Mouse (Mus musculus): ENCODE results near the gene Myof. TPM values are rescaled to one million over a fixed set of nuclear protein-coding genes. Genes with fewer than 3 reads are reported as not detected.

Myof gene
- total RNA-seq (2021): 1 to 10 TPM; 4.0 to 8.0 TPM
- long read RNA-seq, experiment 1, partial matches to known transcripts: 0 of 6 reads
- long read RNA-seq, experiment 1, other reads (novel, unspliced or antisense): 6 of 6 reads
- long read RNA-seq, experiment 2, partial matches to known transcripts: 0 of 4 reads
- long read RNA-seq, experiment 2, other reads (novel, unspliced or antisense): 4 of 4 reads

DNA sequence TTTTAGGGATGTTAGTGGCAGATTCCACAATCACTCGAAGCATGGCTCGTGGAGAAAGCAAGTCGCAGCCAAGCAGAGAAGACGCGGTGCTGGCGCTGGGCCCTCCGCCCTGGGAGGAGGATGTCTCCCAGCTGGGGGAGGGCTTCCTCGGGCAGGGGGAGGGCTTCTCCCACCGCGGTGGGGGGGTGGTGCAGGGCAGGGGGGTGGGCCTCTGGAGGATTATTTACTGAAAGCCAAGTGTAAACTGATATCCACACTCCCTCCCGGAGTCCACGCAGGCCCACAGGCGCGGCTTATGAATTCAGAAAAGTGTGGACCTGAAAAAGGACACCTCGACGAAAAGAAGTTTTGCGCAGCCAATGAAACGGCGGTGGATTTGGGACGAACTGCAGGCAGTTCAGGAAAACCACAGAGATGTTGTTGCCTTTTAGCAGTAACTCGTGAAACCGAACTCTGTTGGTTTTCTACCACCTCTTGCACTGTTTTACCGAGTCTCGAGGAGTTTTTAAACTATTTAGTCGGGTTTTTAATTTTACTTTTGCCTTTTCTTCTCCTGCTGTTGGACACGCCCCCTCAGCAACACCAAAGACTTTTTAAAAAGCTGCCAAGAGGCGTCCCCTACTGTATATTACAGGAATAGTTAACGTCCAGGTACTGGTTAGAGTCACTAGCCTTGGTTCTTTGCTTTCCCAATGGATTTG, at the start of gene Myof:
TSS of gene Myof (minus strand) at position 297 of the 701 bp plus-strand sequence.
- TF ChIP-seq CTCF (IDR thresholded peaks at IDR 0.05): peak; percentile 55
- DNase-seq (ENCODE audit: extremely low spot score in 1 of 2, low spot score in 2 of 2): no peak
- intact Hi-C loops (cut with DNase I): loop anchor here (2.0 kb wide), 1 partner anchor 89 kb away; no protein-coding TSS in a partner anchor
- no peak within 1 kb of the TSS for H3K27ac ChIP-seq
- peak within 1 kb of the TSS; percentile 45 for H3K4me3 ChIP-seq

DNA sequence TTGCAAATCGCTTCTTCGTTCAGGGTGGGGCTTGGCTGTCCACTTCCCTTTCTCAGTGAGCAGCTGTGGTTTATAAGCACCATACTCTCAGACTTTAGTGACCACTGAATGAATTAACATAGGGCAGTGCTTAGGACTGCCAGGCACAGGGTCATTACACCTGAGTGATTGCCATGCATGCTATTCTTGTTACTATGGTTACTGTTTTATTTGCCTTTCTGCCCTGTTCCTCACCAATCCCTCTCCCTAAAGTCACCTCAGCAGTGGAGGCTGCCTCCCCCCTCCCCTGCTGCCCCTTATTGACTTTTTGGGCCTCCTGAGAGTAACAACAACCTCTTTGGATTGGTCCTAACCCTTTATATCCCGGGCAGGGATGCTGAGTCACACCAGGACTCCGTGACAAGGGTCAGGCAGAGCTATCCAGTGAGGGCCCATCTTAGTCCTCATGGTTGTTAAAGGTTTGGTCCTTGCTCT, 48.2 kb upstream of the Myof start:
- Histone ChIP-seq H3K27ac (no peak overlapping the region), H3K4me3 (no peak overlapping the region)
- DNase-seq (ENCODE audit: extremely low spot score in 1 of 2, low spot score in 2 of 2): no peak
- intact Hi-C loops (cut with DNase I): no loop called here
- no peak for TF ChIP-seq CTCF (IDR thresholded peaks at IDR 0.05)

DNA sequence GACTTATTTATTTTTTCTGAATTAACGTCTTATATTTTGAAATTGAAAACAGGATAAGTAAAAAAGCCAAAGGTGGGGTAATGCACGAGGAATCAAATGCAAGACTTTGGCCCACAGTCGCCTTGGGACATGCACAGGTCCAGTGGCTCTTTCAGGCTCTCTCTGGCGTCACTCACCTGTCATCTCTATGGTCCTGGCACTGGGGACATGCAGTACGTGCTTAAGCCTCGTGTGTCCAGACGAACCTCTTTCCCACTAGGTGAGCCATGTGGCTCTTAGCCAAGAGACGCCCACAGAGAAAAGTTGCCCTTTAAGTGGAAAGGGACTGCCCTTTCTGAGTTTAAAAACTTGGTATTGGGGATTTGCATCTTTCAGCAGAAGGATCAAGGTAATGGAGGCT, 46.0 kb upstream of the Myof start:
- intact Hi-C loops (cut with DNase I): no loop called here
- no peak for DNase-seq (ENCODE audit: extremely low spot score in 1 of 2, low spot score in 2 of 2)
- TF ChIP-seq CTCF (IDR thresholded peaks at IDR 0.05): no peak

GRCm38 (mm10) chr19:38086948-38087551, 43.7 kb upstream of the Myof start:
- TF ChIP-seq CTCF (IDR thresholded peaks at IDR 0.05): peak; percentile 53
- no peak overlapping the region for H3K27ac ChIP-seq
- H3K4me3 ChIP-seq: no peak overlapping the region
- peak; percentile 10 to 14 for DNase-seq (ENCODE audit: extremely low spot score in 1 of 2, low spot score in 2 of 2)
- intact Hi-C loops (cut with DNase I): no loop called here

More for the DNA sequence above, 46.0 kb upstream of the Myof start:
- no peak overlapping the region for H3K4me3 ChIP-seq
- H3K27ac ChIP-seq: no peak overlapping the region

GRCm38 (mm10) chr19:38085841-38086240, 42.5 kb upstream of the Myof start:
- H3K27ac ChIP-seq: no peak overlapping the region
- intact Hi-C loops (cut with DNase I): no loop called here
- H3K4me3 ChIP-seq: no peak overlapping the region
- no peak for DNase-seq (ENCODE audit: extremely low spot score in 1 of 2, low spot score in 2 of 2)
- no peak for TF ChIP-seq CTCF (IDR thresholded peaks at IDR 0.05)

GRCm38 (mm10) chr19:38082931-38083525, 39.7 kb upstream of the Myof start:
- TF ChIP-seq CTCF (IDR thresholded peaks at IDR 0.05): no peak
- Histone ChIP-seq H3K4me3 (no peak overlapping the region), H3K27ac (no peak overlapping the region)
- no peak for DNase-seq (ENCODE audit: extremely low spot score in 1 of 2, low spot score in 2 of 2)
- intact Hi-C loops (cut with DNase I): no loop called here

DNA sequence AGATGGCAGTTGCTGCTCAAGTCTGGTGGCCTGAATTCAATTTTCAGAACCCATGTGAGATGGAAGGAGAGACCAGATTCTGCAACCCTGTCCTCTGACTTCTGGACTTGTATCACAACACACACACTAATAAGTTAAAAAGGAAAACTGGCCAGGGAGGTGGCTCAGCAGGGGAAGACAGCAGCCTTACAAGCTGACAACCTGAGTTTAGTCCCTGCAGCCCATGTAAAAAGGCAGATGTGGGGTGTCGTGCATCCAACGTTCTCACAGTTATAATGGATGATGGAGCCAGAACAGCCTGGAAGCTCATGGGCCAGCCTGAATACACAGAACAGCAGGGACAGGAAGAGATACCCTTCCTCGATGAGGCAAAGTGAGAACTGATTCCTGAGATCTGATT, 38.0 kb upstream of the Myof start:
- TF ChIP-seq CTCF (IDR thresholded peaks at IDR 0.05): no peak
- no peak for DNase-seq (ENCODE audit: extremely low spot score in 1 of 2, low spot score in 2 of 2)
- H3K27ac ChIP-seq: no peak overlapping the region
- H3K4me3 ChIP-seq: no peak overlapping the region
- intact Hi-C loops (cut with DNase I): no loop called here

DNA sequence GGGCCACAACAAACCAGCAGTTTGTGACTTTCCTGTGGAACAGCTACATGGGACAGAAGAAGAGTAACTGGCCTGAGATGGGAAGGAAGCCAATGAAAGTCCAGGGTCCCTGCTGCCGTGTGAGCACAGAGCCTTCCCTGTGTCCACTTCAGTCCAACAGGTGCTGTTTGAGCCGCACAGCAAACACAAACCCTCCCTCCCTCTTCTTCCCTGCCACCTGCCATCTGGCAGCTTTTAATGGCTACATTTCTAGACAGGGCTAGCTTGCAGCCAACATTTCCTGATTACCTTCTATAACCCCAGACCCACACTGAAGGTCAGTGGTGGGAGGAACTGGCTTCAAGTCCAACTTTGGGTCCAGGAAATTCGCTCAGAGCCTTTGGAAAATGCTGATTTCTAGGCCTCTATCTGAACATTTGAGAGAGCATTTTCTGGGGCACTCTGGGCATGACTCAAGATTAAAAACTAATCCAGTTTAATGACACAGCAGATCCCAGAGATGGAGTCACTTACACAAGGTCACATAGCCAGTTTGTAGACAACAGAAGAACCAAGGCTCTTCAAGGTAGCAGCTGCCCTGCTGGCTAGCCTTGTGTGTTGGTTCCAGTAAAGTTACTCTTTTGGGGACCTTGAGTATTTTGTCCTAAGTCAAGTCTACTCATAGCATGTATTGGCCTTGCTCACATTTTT, 34.6 kb upstream of the Myof start:
- intact Hi-C loops (cut with DNase I): loop anchor here (2.0 to 10.0 kb wide), 2 partner anchors 121 to 277 kb away; no protein-coding TSS in a partner anchor
- no peak for TF ChIP-seq CTCF (IDR thresholded peaks at IDR 0.05)
- Histone ChIP-seq H3K27ac (no peak overlapping the region), H3K4me3 (no peak overlapping the region)
- no peak for DNase-seq (ENCODE audit: extremely low spot score in 1 of 2, low spot score in 2 of 2)

- peak; percentile 45 for TF ChIP-seq CTCF (IDR thresholded peaks at IDR 0.05)
- H3K27ac ChIP-seq: no peak overlapping the region
- H3K4me3 ChIP-seq: no peak overlapping the region
- no peak for DNase-seq (ENCODE audit: extremely low spot score in 1 of 2, low spot score in 2 of 2)
- intact Hi-C loops (cut with DNase I): loop anchor here (2.0 to 10.0 kb wide), 2 partner anchors 123 to 279 kb away; no protein-coding TSS in a partner anchor
These were observed 32.9 kb upstream of the Myof start for GRCm38 (mm10) chr19:38076251-38076650.

DNA sequence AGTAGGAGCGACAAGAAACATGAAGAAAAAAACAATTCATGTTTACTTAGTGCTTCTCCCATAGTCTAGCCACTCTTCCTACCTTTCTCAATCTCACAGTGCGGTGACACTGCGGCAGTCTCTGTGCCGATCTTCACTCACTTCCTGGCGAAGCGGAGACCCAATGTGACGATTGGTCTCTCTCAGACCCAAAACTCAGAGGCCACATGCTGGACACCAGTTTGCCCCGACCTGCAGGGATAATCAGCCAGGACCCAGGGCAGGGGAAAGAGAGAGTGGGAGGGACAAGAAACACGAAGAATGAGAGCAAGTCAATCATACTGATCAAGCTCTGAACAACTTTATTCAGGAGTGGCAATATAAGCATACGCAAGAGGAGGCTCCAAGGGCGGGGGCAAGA, 31.7 kb upstream of the Myof start:
- intact Hi-C loops (cut with DNase I): loop anchor here (10.0 kb wide), 1 partner anchor 280 kb away; no protein-coding TSS in a partner anchor
- no peak for DNase-seq (ENCODE audit: extremely low spot score in 1 of 2, low spot score in 2 of 2)
- Histone ChIP-seq H3K27ac (no peak overlapping the region), H3K4me3 (no peak overlapping the region)
- no peak for TF ChIP-seq CTCF (IDR thresholded peaks at IDR 0.05)

- no peak for DNase-seq (ENCODE audit: extremely low spot score in 1 of 2, low spot score in 2 of 2)
- intact Hi-C loops (cut with DNase I): loop anchor here (10.0 kb wide), 1 partner anchor 282 kb away; no protein-coding TSS in a partner anchor
- Histone ChIP-seq H3K4me3 (no peak overlapping the region), H3K27ac (no peak overlapping the region)
- TF ChIP-seq CTCF (IDR thresholded peaks at IDR 0.05): no peak
These were observed 29.8 kb upstream of the Myof start for GRCm38 (mm10) chr19:38073226-38073625.

Measured in left cerebral cortex, adult 2 months (tissue).